17 mouse cellular contexts compared by ENCODE assay signal in genomic region chr17:11229011-11229410, GRCm38 (mm10).
"Had no signal": no experiment of that assay in that cellular context is flagged by ENCODE, and none has a peak within 500 bp of the region (broad histone marks: within the 10 kb centered on the region; RNA-seq: fewer than 3 reads in every experiment).

No protein-coding gene starts in this region.

- H3K9me3 ChIP-seq: midbrain, embryonic 10.5 days; midbrain, embryonic 12.5 days; neural tube, embryonic 13.5 days; neural tube, embryonic 15.5 days had no signal

- DNase-seq: lung, embryonic 14.5 days; lung, postnatal 10 days; lung, postnatal 4 days; midbrain, embryonic 14.5 days; retina, postnatal 1 day; right cerebral cortex, adult 18-20 months; right cerebral cortex, postnatal 25 days; right cerebral cortex, postnatal 4 days; spleen, adult 18-20 months; thymus, adult 18-20 months; thymus, postnatal 14 days; thymus, postnatal 36 days had no signal

- H3K27ac ChIP-seq: midbrain, embryonic 10.5 days; midbrain, embryonic 12.5 days; neural tube, embryonic 13.5 days; neural tube, embryonic 15.5 days had no signal

- H3K4me1 ChIP-seq: midbrain, embryonic 10.5 days had no signal

- H3K36me3 ChIP-seq: midbrain, embryonic 10.5 days; midbrain, embryonic 12.5 days; neural tube, embryonic 13.5 days; neural tube, embryonic 15.5 days had no signal

- H3K27me3 ChIP-seq: midbrain, embryonic 12.5 days; neural tube, embryonic 13.5 days; neural tube, embryonic 15.5 days had no signal

- H3K4me3 ChIP-seq: midbrain, embryonic 10.5 days; midbrain, embryonic 12.5 days; myocyte; neural tube, embryonic 13.5 days; neural tube, embryonic 15.5 days had no signal
